Mouse (Mus musculus) hindlimb bud, embryonic 11.5 days (tissue): ENCODE measurements around the gene Eml6.
"Not testable (repeated sequence)": the region's sequence is repeated elsewhere in the genome, so short reads cannot be mapped to it uniquely, and the experiment has no call there.

Experiments used
- DNase-seq: peaks from one replicate; pipeline ENCODE4 v3.0.0-alpha.2; 2012; ENCODE audit warnings: low read depth, low spot score; ENCODE audit errors: extremely low spot score

Eml6 gene

GRCm38 (mm10) chr11:29861040-29861439 is 164.8 kb downstream of the Eml6 start:
- no peak for DNase-seq

- DNase-seq: no peak
These were observed 185.1 kb downstream of the Eml6 start for GRCm38 (mm10) chr11:29840606-29841227.

GRCm38 (mm10) chr11:29839781-29840180 is 186.1 kb downstream of the Eml6 start:
- no peak for DNase-seq

- DNase-seq: no peak
These were observed 188.8 kb downstream of the Eml6 start for GRCm38 (mm10) chr11:29837066-29837465.

- no peak for DNase-seq
These were observed 198.1 kb downstream of the Eml6 start for GRCm38 (mm10) chr11:29827729-29828128.

GRCm38 (mm10) chr11:29826001-29826400 is 199.8 kb downstream of the Eml6 start:
- DNase-seq: no peak

- not testable (repeated sequence) for DNase-seq
These were observed 200.5 kb downstream of the Eml6 start, which contains the start of gene 4931440F15Rik for GRCm38 (mm10) chr11:29825271-29825718. Gene 4931440F15Rik (minus strand): TSS chr11:29825668.

- DNase-seq: not testable (repeated sequence)
These were observed 201.2 kb downstream of the Eml6 start for GRCm38 (mm10) chr11:29824474-29825270.

GRCm38 (mm10) chr11:29823141-29823540 is 202.7 kb downstream of the Eml6 start:
- DNase-seq: no peak

GRCm38 (mm10) chr11:29815670-29816069 is 210.2 kb downstream of the Eml6 start:
- DNase-seq: no peak

- DNase-seq: no peak
These were observed 210.6 kb downstream of the Eml6 start for GRCm38 (mm10) chr11:29815261-29815660.

- no peak for DNase-seq
These were observed 212.6 kb downstream of the Eml6 start for GRCm38 (mm10) chr11:29813267-29813666.

GRCm38 (mm10) chr11:29812475-29812874 is 213.4 kb downstream of the Eml6 start:
- no peak for DNase-seq

GRCm38 (mm10) chr11:29810324-29810723 is 215.5 kb downstream of the Eml6 start:
- no peak for DNase-seq

- DNase-seq: no peak
These were observed 216.7 kb downstream of the Eml6 start for GRCm38 (mm10) chr11:29808981-29809589.

- DNase-seq: no peak
These were observed 217.5 kb downstream of the Eml6 start for GRCm38 (mm10) chr11:29808173-29808980.

GRCm38 (mm10) chr11:29807325-29807724 is 218.5 kb downstream of the Eml6 start:
- no peak for DNase-seq

GRCm38 (mm10) chr11:29801432-29802427 is 224.1 kb downstream of the Eml6 start:
- DNase-seq: no peak

- DNase-seq: no peak
These were observed 226.0 kb downstream of the Eml6 start for GRCm38 (mm10) chr11:29799839-29800238.

GRCm38 (mm10) chr11:29795106-29795505 is 230.7 kb downstream of the Eml6 start:
- no peak for DNase-seq
